Mouse (Mus musculus) embryonic fibroblast, embryonic 13.5 days (primary cell): ENCODE measurements around the gene Ahnak2.

Experiments
- CTCF ChIP-seq: IDR thresholded peaks from 2 replicates; pipeline ENCODE4 v1.5.1; 2011; ENCODE audit warnings: mild to moderate bottlenecking, control low read depth, low read length, moderate library complexity, borderline replicate concordance; ENCODE audit not compliant: insufficient read depth
- POLR2A ChIP-seq: IDR thresholded peaks from 2 replicates; pipeline ENCODE4 v1.6.1; 2011; ENCODE audit warnings: low read depth, mild to moderate bottlenecking, control low read depth, low read length, moderate library complexity

DNA sequence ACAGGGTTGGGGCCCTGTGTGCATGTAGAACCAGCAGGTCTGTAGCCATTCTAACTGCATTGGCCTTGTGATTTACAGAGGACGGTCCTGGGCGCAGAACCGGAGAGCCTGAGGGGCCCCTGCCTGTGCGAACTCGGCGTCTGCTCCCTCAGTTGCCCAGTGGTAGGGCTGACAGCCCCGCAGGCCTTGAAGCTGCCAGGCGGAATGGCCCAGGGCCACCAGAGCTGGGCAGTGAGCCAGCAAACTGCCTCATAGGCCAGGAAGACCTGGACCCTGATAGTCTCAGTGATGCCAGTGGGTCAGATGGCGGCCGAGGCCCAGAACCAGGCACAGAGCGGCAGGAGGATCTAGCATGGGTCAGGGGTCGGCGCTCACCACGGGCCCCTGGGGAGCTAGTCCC lies 64.7 kb downstream of the Ahnak2 start:
- TF ChIP-seq POLR2A (no peak), CTCF (no peak)
